Mouse (Mus musculus) embryonic fibroblast, embryonic 13.5 days (primary cell): Measurements from ENCODE around the gene Mtmr3. TPM values are rescaled to one million over a fixed set of nuclear protein-coding genes. Genes with fewer than 3 reads are reported as not detected.
A peak's percentile ranks its signal among the peaks of the same experiment; 100 is the strongest.

Experiments
- H3K27ac ChIP-seq: 2 replicates; pipeline ENCODE4 v1.5.1; 2012; ENCODE audit warnings: low read length, control low read depth, inconsistent platforms; ENCODE audit not compliant: insufficient read depth
- H3K4me1 ChIP-seq: 2 replicates; pipeline ENCODE4 v1.6.1; 2011; ENCODE audit warnings: low read length; ENCODE audit not compliant: control insufficient read depth, insufficient read depth
- H3K4me3 ChIP-seq: 2 replicates; pipeline ENCODE4 v1.5.1; 2011; ENCODE audit warnings: mild to moderate bottlenecking, control low read depth, low read length; ENCODE audit not compliant: insufficient read depth
- CTCF ChIP-seq: IDR thresholded peaks from 2 replicates; pipeline ENCODE4 v1.5.1; 2011; ENCODE audit warnings: mild to moderate bottlenecking, control low read depth, low read length, moderate library complexity, borderline replicate concordance; ENCODE audit not compliant: insufficient read depth
- POLR2A ChIP-seq: IDR thresholded peaks from 2 replicates; pipeline ENCODE4 v1.6.1; 2011; ENCODE audit warnings: low read depth, mild to moderate bottlenecking, control low read depth, low read length, moderate library complexity
- polyA plus RNA-seq: library from polyadenylated mRNA; stranded (reverse); fragments of >200 nt; gene quantifications from 2 replicates; pipeline ENCODE4 v1.2.4, GENCODE M21; 2011; ENCODE audit warnings: low read depth; ENCODE audit not compliant: missing spikeins, insufficient read length

Gene Mtmr3
- polyA plus RNA-seq, 1 experiment = 37.8 TPM

- Histone ChIP-seq H3K4me3 (no peak overlapping the region), H3K4me1 (no peaks in the 10 kb centered on the region), H3K27ac (no peak overlapping the region)
- TF ChIP-seq CTCF (no peak), POLR2A (no peak)
Measured at GRCm38 (mm10) chr11:4454895-4455535, 139.6 kb downstream of the Mtmr3 start.

GRCm38 (mm10) chr11:4452467-4453184, 142.0 kb downstream of the Mtmr3 start:
- Histone ChIP-seq H3K4me1 (no peaks in the 10 kb centered on the region), H3K27ac (no peak overlapping the region), H3K4me3 (no peak overlapping the region)
- no peak for TF ChIP-seq CTCF
- no peak for TF ChIP-seq POLR2A

- Histone ChIP-seq H3K4me3 (no peak overlapping the region), H3K27ac (no peak overlapping the region), H3K4me1 (no peaks in the 10 kb centered on the region)
- TF ChIP-seq CTCF (peak; percentile 80; the same call in 1 of the 2 replicates), POLR2A (no peak)
Measured at GRCm38 (mm10) chr11:4451116-4451515, 143.5 kb downstream of the Mtmr3 start.

GRCm38 (mm10) chr11:4446195-4446868, 148.3 kb downstream of the Mtmr3 start:
- H3K4me3 ChIP-seq = no peak overlapping the region
- no peaks in the 10 kb centered on the region for H3K4me1 ChIP-seq
- TF ChIP-seq POLR2A = no peak
- H3K27ac ChIP-seq = no peak overlapping the region

GRCm38 (mm10) chr11:4442280-4442679, 152.4 kb downstream of the Mtmr3 start:
- TF ChIP-seq CTCF (no peak), POLR2A (no peak)
- Histone ChIP-seq H3K4me1 (peaks cover 3% of the 10 kb centered on the region), H3K27ac (no peak overlapping the region), H3K4me3 (no peak overlapping the region)

- Histone ChIP-seq H3K4me3 (no peak within 1 kb of the TSS), H3K27ac (no peak within 1 kb of the TSS), H3K4me1 (peaks cover 3% of the 10 kb centered on the region)
- TF ChIP-seq CTCF = no peak
- TF ChIP-seq POLR2A = no peak
Measured at GRCm38 (mm10) chr11:4440978-4441377, 153.7 kb downstream of the Mtmr3 start, which contains the start of gene Hormad2. TSS of gene Hormad2 (minus strand) at chr11:4441105.

GRCm38 (mm10) chr11:4438211-4438610, 156.5 kb downstream of the Mtmr3 start:
- Histone ChIP-seq H3K27ac (no peak overlapping the region), H3K4me1 (peaks cover 6% of the 10 kb centered on the region), H3K4me3 (no peak overlapping the region)
- TF ChIP-seq CTCF (no peak), POLR2A (no peak)

- H3K4me3 ChIP-seq = no peak overlapping the region
- H3K4me1 ChIP-seq = peaks cover 6% of the 10 kb centered on the region
- no peak for TF ChIP-seq CTCF
- TF ChIP-seq POLR2A = no peak
- no peak overlapping the region for H3K27ac ChIP-seq
Measured at GRCm38 (mm10) chr11:4437318-4437717, 157.3 kb downstream of the Mtmr3 start.

GRCm38 (mm10) chr11:4436631-4437030, 158.0 kb downstream of the Mtmr3 start:
- no peak overlapping the region for H3K27ac ChIP-seq
- H3K4me1 ChIP-seq = peaks cover 6% of the 10 kb centered on the region
- H3K4me3 ChIP-seq = no peak overlapping the region
- no peak for TF ChIP-seq POLR2A
- TF ChIP-seq CTCF = no peak

GRCm38 (mm10) chr11:4434461-4434860, 160.2 kb downstream of the Mtmr3 start:
- TF ChIP-seq CTCF = no peak
- no peak for TF ChIP-seq POLR2A
- Histone ChIP-seq H3K27ac (no peak overlapping the region), H3K4me3 (no peak overlapping the region), H3K4me1 (peaks cover 6% of the 10 kb centered on the region)

Other genes with a start within 250 kb of the Mtmr3 start
- gene Hormad2, start 153.8 kb downstream of the Mtmr3 start, polyA plus RNA-seq = not detected in 2 replicates
- not detected in 2 replicates for gene Gm11032, start 25.2 kb upstream of the Mtmr3 start, polyA plus RNA-seq
- 34.3 and 39.0 TPM in 2 replicates for gene Ascc2, start 42.9 kb upstream of the Mtmr3 start, polyA plus RNA-seq
- 259 and 274 TPM in 2 replicates for gene Uqcr10, start 109.5 kb upstream of the Mtmr3 start, polyA plus RNA-seq
- gene Zmat5, start 109.8 kb upstream of the Mtmr3 start, polyA plus RNA-seq = 8.9 and 9.4 TPM in 2 replicates
- gene Cabp7, start 151.9 kb upstream of the Mtmr3 start, polyA plus RNA-seq = not detected in 2 replicates